Mouse (Mus musculus): Measurements from ENCODE around the gene Tigit. TPM values are rescaled to one million over a fixed set of nuclear protein-coding genes. Genes with fewer than 3 reads are reported as not detected.

Gene Tigit
- total RNA-seq, 2 experiments from 2014 or later, result not detected

DNA sequence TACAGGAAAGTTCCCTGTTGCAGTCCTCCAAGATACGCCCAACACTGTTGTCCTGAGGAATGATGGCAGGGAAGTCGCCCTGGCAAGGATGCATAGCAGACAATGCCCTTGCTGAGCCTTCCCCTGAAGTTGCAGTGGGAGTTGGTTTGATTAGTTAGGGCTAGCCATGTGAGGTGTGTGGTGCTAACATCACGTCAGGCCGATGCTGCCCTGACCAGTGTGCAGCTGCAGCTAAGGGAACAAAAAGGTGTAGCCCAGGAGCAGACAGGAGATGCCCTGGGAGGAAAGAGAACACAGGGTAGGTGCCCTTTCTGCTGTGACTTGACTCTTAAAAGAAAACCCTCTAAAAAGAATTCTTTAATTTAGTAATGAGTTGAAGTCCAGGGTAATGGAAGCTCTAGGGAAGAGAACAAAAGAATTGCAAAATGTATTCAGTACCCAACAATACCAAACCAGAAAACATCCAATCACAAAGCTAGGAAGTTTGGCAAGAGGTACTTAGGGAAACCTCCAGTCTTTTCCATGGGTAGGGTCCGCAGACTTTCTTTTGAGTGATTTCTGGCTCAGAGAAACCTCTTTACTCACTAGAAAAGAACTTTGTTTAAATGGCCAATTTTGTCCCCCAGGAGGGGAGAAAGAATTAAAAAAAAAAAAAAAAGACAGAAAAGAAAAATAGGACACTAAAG lies 40.5 kb downstream of the Tigit start:
- DNase-seq (ENCODE audit: low spot score in 2 of 2), result no peak

DNA sequence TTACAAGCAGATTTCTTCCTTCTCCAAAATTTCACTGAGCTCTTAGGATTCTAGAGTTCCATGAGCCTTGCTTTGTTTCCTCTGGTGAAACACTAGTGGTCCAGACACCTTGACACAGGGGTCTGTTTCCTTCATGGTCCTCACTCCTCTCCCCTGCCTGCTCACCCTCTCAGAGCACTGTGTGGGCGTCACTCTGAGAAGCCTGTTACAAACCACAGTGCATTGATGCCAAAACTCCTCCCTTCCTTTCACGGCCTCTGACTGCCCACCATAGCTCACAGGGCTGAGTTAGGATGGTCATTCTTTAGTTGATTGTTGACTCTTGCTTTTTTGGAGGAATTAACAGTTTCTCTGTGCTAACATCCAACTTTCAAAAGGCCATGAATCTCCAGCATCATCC lies 43.6 kb downstream of the Tigit start:
- no peak for DNase-seq (ENCODE audit: low spot score in 2 of 2)

DNA sequence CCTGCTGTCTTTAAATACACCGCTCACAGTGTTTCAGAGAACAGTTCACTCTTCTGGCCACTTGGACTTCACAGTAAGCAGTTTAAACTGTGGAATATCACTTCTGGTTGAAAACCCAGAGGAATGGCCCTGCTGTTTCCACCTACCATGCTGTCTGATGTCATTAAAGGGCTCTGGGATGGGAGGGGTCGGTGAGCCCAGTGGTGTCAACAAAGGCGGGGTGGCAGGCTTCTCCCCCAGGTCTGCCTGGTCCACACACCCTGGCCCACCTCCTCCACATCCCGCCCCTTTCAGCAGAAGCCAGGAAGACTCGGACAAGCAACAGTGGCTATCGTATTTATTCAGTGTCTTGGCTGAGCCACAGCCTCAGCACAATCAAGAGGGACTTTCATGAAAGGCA lies 44.7 kb downstream of the Tigit start:
- no peak for DNase-seq (ENCODE audit: low spot score in 2 of 2)

DNA sequence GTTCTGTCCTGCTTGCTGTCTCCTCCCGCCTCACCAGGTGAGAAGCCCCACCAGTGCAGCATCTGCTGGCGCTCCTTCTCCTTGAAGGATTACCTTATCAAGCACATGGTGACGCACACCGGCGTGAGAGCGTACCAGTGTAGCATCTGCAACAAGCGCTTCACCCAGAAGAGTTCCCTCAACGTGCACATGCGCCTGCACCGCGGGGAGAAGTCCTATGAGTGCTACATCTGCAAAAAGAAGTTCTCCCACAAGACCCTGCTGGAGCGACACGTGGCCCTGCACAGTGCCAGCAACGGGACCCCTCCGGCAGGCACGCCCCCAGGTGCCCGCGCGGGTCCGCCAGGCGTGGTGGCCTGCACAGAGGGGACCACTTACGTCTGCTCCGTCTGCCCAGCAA lies 45.7 kb downstream of the Tigit start:
- DNase-seq (ENCODE audit: low spot score in 2 of 2), result no peak

DNA sequence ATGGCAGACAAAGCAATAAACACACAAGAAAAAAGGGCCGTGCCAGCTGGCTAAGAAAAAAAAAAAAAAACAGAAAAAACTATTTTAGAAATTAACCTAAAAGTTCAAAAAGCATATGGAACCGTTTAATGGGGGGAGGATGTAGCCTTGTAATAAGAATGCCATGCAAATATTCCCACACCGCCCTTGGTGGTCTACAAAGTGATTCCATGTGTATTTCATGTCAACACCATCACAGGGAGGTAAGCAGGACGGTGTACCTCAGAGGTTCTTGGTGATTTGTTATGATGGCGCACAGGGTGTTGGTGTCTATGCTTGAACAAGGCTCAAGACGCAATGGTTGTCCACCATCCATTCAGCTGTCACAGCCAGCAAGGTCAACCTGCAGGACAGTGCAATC lies 46.6 kb downstream of the Tigit start:
- no peak for DNase-seq (ENCODE audit: low spot score in 2 of 2)

DNA sequence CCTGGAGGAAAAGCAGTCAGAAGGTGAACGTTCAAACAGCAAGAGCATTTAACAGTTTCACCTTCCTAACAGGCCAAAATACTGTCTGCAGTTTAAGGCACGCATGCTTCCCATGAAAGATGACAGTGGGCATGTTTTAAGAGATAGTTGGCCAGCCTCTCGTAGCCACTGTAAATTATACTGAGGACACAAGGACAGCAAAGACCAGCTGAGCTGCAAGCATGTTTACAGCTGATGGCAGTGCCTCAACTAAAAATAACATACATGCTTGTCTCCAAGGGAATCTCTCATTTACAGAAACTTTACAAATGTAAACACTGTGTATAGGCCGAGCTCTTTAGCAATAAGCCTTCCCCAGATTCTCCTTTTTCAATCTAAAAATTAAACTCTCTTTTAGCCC lies 47.6 kb downstream of the Tigit start:
- DNase-seq (ENCODE audit: low spot score in 2 of 2), result no peak

DNA sequence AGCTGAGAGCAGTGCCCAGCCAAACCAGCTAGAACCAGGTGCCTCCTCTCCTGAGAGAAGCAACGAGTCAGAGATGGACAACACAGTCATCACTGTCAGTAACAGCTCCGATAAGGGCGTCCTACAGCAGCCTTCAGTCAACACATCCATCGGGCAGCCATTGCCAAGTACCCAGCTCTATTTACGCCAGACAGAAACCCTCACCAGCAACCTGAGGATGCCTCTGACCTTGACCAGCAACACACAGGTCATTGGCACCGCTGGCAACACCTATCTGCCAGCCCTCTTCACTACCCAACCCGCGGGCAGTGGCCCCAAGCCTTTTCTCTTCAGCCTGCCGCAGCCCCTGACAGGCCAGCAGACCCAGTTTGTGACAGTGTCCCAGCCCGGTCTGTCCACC lies 53.6 kb downstream of the Tigit start:
- DNase-seq (ENCODE audit: low spot score in 2 of 2), result no peak

DNA sequence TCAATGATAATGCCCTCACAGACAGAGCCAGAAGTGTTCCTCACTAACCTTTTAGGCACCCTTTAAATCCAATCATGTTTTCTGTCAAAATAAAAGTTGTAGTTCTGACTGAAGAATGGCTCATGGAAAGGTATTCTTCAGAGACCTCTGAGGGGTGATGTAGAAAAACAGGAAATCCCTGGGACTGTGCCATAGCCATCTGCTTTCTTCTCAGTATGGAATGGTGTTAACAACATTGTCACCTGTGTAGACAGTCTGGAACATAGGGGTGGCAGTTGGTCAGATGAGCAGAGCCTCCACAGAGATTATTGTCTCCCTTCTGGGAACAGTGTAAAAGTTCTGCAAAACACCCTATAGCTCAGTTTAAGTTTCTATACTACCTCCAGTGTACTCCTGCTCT lies 55.9 kb downstream of the Tigit start:
- DNase-seq (ENCODE audit: low spot score in 2 of 2), result no peak

DNA sequence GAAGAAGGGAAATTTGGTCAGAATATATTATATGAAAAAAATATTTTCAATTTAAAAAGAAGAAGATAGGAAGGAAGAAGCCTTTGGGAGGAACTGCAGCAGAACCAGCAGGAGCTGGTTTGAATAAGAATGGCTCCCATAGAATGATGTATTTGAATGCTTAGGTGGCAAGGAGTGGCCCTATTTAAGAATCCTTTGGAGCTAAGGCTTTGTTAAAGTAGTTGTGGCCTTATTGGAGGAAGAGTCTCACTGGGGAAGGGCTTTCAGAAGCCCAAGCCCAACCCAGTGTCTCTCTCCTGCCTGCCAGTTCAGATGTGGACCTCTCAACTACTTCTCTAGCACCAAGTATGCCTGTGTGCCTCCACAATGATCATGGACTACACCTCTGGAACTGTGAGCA lies 56.9 kb downstream of the Tigit start:
- no peak for DNase-seq (ENCODE audit: low spot score in 2 of 2)

DNA sequence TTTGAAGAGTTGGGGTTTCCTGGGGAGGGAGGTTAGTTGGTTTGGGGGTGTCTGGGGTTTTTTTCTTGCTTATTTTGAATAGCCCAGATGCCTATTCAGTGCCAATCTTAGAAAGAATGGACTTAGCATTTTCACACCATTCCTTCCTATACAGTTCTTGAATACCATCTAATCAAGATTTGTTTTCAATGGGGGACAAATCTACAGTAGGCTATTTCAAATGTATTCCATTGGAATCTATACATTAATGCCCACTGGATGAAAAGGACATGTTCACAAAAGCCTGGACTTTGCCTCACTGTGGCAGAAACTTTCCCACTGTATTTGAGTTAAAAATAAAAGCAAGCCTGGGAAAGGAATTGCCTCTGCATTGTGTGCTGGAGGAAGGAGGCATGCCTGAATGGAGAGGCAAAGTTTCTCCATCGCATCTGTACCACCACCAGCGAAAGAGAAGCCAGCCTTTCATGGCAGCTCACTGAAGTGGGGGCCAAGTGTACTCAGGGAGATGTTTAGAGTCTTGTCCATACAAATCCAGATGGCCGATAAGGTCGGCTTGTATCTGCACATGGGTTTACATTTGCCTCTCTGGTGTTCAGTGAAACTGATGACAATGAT lies 59.4 kb downstream of the Tigit start:
- no peak for DNase-seq (ENCODE audit: low spot score in 2 of 2)

DNA sequence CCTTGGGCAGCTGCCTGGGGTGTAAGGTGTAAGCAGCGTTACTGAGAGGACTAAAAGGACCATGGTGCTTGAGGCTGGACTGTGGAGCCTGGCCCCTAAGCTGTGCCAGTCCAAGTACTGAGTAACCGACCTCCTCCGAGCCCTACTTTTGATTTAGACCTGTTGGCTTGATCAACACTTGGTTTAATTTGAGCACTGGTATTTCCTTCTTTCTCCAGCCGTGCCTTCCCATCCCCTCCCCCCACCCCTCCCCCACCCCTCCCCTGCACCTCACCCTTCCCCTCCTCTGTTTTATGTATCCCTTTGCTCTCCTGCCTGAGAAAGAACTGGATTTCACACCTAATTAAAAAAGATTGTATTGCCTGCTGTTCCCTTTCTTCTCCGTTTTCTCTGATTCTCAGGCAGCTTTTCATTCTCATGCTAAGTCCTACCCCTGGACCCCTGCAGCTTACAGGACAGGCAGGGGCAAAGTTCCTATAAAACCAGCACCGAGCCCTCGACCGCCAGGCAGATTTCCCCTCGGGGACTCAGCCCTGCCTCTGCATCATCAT lies 60.3 kb downstream of the Tigit start:
- DNase-seq (ENCODE audit: low spot score in 2 of 2), result no peak

DNA sequence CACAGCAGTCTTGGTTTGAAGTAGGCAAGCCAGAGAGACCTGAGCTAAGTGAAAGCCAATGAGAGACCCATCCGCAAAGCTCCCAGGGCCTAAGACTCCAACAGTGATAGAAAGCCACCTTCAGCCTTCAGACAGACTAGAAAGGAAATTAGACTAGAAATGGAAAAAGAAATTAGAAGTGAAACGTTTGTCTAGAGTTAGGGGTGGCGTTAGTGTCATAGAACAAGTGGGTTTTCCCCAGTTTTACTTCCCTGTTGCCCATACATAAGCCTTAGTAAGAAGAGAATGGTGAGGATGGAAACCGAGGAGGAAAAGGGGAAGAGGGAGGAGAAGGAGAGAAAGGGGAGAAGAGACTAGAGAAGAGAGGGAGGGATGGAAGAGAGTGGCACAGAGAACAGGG lies 61.4 kb downstream of the Tigit start:
- no peak for DNase-seq (ENCODE audit: low spot score in 2 of 2)

DNA sequence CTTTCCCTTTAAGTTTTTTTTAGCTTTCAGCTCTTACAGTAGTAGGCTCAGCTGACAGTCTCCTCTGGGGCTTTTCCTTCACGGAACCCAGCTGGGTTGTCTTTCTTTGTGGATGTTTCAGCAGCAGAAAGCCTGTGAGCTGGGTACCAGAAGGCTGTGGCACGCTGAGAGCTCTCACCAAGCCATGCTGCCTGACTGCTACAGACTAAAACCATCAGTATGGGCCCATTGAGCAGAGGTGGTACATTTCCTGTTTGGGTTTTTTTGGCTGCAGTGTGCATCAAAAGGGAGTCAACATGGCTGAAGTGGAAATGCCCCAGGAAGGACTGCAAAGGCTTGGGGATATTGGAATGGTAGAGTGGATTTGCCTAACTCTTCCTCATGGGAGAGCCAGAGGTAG lies 64.2 kb downstream of the Tigit start:
- no peak for DNase-seq (ENCODE audit: low spot score in 2 of 2)

Small RNA genes within 50 kb of the gene (microRNA-seq; reads per million reads assigned to microRNA genes)
- gene Mir568, result not detected

Other genes with a start within 250 kb of the Tigit start
- gene Drd3, start 89.9 kb upstream of the Tigit start, total RNA-seq (2021), result not detected
- 1 to 10 TPM; 8.9 to 9.6 TPM for gene Ccdc191, start 225.7 kb upstream of the Tigit start, total RNA-seq (2021)